Mouse (Mus musculus): ENCODE data around the gene Icam1.

DNA sequence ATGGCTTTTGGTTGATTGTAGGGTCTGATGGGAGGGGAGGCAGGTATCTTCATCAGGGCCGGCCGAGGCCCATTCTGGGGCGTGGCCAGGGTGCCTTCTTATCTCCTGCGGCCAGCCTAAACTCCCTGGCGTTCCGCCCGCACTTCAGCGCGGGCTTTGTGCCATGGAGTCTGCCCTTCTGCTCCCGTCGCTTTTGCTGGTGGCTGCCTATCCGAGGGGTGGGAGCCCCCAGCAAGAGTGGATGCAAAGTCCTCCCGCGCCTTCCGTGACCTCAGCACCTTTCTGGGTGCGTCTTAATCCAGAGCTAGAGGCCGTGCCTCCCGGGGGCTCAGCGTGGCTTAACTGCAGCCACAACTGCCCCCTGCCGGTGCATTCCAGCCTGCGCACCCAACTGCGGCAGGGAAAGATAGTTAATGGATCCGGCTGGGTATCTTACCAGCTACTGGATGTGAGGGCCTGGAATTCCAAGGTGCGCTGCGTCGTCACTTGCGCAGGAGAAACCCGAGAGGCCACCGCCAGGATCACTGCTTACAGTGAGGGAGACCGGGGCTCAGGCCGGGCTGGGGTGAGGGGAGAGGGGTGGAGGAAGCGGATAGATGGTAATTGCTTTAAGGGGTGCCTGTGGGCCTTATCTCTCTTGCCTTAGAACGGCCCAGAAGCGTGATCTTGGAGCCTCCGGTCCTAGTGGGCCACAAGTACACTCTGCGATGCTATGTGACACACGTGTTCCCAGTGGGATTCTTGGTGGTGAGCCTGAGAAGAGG is 13.7 kb downstream of the Icam1 start, which contains the start of gene Icam4:
- TF ChIP-seq POLR2A (IDR thresholded peaks at IDR 0.05; ENCODE audit: extremely low read depth, insufficient read depth, low read length): no peak
- TF ChIP-seq CTCF (IDR thresholded peaks at IDR 0.05; ENCODE audit: extremely low read depth, insufficient read depth, low read length): peak; percentile 60
